Mouse (Mus musculus) G1E (cell line): ENCODE results near the gene Lrrc59. TPM values are rescaled to one million over a fixed set of nuclear protein-coding genes. Genes with fewer than 3 reads are reported as not detected.

ENCODE experiments used
- ATAC-seq: 2 replicates; pipeline ENCODE4 v1.8.0; 2016; ENCODE audit warnings: mild to moderate bottlenecking; ENCODE audit not compliant: insufficient number of reproducible peaks, poor library complexity, low FRiP score, severe bottlenecking; ENCODE audit errors: extremely low read depth
- DNase-seq: peaks from one replicate; pipeline ENCODE4 v3.0.0; 2012; ENCODE audit warnings: low spot score
- H3K27me3 ChIP-seq: 2 replicates; pipeline ENCODE4 v1.6.1; 2012; ENCODE audit warnings: mild to moderate bottlenecking, low read length, inconsistent platforms; ENCODE audit not compliant: insufficient read depth
- H3K36me3 ChIP-seq: replicated peaks from 2 replicates; pipeline ENCODE3; 2012; ENCODE audit warnings: mild to moderate bottlenecking, inconsistent platforms
- H3K4me1 ChIP-seq: 2 replicates; pipeline ENCODE4 v1.6.1; 2012; ENCODE audit warnings: low read depth, low read length, inconsistent platforms, mixed read lengths; ENCODE audit not compliant: insufficient read depth
- H3K4me3 ChIP-seq: 2 replicates; pipeline ENCODE4 v1.5.1; 2012; ENCODE audit warnings: low read depth, mild to moderate bottlenecking, inconsistent platforms, low read length, moderate library complexity, mixed read lengths
- H3K9me3 ChIP-seq: replicated peaks from 2 replicates; pipeline ENCODE4 v1.6.1; 2012; ENCODE audit warnings: inconsistent platforms
- CTCF ChIP-seq: IDR thresholded peaks from 2 replicates; pipeline ENCODE4 v1.5.1; 2012; ENCODE audit warnings: low read depth, low read length, inconsistent platforms, mixed read lengths
- GATA1 ChIP-seq: IDR thresholded peaks from 2 replicates; pipeline ENCODE4 v1.6.1; 2012; ENCODE audit warnings: borderline replicate concordance, low read length, inconsistent platforms, mixed read lengths
- GATA2 ChIP-seq: IDR thresholded peaks from 2 replicates; pipeline ENCODE4 v1.6.1; 2012; ENCODE audit warnings: low read depth, low read length, inconsistent platforms, borderline replicate concordance
- POLR2AphosphoS5 ChIP-seq: IDR thresholded peaks from 2 replicates; pipeline ENCODE4 v1.6.1; 2012; ENCODE audit warnings: low read depth, low read length, inconsistent platforms; ENCODE audit not compliant: insufficient replicate concordance
- TAL1 ChIP-seq: conservative IDR thresholded peaks from 2 replicates; pipeline ENCODE4 v1.6.1; 2012; ENCODE audit warnings: low read depth, low read length, inconsistent platforms, mixed read lengths
- polyA plus RNA-seq: library from polyadenylated mRNA; stranded (reverse); fragments of >175 nt; gene quantifications from 2 replicates; pipeline ENCODE4 v1.2.3, GENCODE M21; 2012
- total RNA-seq, 2 experiments: library from RNA; stranded (forward) in 1 of 2; stranded (reverse) in 1 of 2; fragments of 200-1000 nt in 1 of 2; fragments of >200 nt in 1 of 2; fragmentation: Nextera tagmentation in 1 of 2; gene quantifications; 2 replicates each; pipeline ENCODE4 v1.2.3; 2014 to 2017

Lrrc59 gene
- total and polyA plus RNA-seq, 3 experiments: 107 to 146 (median 117) TPM

DNA sequence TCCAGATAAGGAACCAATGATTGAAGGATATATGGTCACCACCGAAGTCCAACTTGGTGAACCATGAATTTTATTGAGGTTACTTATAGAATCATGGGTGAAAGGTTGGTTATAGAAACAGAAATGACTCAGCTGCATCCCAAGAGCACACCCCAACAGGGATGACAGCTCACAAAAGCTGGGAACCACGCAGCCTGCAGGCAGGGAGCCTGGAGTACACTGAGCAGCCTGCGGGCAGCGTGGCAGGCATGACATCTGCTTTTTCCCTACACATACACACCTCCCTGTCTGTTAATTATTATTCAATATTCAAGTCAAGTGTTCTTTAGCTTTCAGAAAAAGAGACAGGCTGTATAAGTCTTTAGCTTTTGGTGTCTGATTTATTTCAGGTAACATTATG is 15.0 kb upstream of the Lrrc59 start:
- Histone ChIP-seq H3K4me3 (no peak overlapping the region), H3K36me3 (no peaks in the 10 kb centered on the region), H3K4me1 (no peaks in the 10 kb centered on the region), H3K9me3 (no peaks in the 10 kb centered on the region), H3K27me3 (peaks cover 22% of the 10 kb centered on the region)
- DNase-seq (no peak), ATAC-seq (no peak)
- no peak for TF ChIP-seq TAL1
- no peak for TF ChIP-seq POLR2AphosphoS5
- no peak for TF ChIP-seq GATA1
- TF ChIP-seq CTCF: no peak
- no peak for TF ChIP-seq GATA2

DNA sequence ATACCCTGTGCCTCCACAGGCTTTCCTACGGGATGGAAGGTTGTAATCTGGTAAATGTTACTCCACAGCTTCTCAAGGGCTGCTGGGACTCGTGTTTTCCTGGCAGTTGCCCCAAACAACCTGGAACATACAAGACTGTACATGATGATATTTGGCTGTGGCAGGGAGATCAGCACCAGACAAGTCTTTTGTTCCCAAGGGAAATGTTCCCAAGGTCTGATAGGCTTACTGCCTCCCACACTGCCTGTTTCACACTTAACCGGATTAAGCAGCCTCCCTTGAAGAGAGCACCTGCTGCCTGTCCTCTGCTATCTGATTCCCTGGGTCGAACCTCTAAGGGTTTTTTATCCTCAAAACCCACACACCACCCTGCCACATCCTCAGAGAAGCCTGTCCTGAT is 14.1 kb upstream of the Lrrc59 start:
- Histone ChIP-seq H3K27me3 (peaks cover 22% of the 10 kb centered on the region), H3K4me3 (no peak overlapping the region), H3K9me3 (no peaks in the 10 kb centered on the region)

DNA sequence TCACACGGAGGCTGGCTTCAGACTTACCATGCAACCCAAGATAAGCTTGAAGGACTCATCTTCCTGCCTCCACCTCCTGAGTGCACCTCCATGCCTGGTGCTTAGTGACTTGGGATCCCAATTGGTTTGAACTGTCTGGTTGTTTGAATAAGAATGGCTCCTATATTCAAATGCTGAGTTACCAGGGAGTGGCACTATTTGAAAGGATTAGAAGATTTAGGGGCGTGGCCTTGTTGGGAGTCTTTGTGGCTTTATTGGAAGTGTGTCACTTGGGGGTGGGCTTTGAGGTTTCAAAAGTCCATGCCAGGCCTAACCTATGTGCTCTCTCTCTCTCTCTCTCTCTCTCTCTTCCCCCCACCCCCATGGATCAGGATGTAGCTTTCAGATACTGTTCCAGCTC is 11.9 kb upstream of the Lrrc59 start:
- Histone ChIP-seq H3K27me3 (peaks cover 22% of the 10 kb centered on the region), H3K36me3 (no peaks in the 10 kb centered on the region), H3K9me3 (no peaks in the 10 kb centered on the region), H3K4me1 (peaks cover 6% of the 10 kb centered on the region), H3K4me3 (no peak overlapping the region)
- no peak for DNase-seq
- TF ChIP-seq GATA2: no peak
- no peak for TF ChIP-seq CTCF
- TF ChIP-seq POLR2AphosphoS5: no peak
- TF ChIP-seq GATA1: no peak
- no peak for ATAC-seq

More for the DNA sequence above, 14.1 kb upstream of the Lrrc59 start:
- no peak for ATAC-seq
- no peaks in the 10 kb centered on the region for H3K36me3 ChIP-seq
- H3K4me1 ChIP-seq: no peaks in the 10 kb centered on the region
- no peak for DNase-seq
- TF ChIP-seq POLR2AphosphoS5 (no peak), GATA1 (no peak), CTCF (no peak), GATA2 (no peak), TAL1 (no peak)

DNA sequence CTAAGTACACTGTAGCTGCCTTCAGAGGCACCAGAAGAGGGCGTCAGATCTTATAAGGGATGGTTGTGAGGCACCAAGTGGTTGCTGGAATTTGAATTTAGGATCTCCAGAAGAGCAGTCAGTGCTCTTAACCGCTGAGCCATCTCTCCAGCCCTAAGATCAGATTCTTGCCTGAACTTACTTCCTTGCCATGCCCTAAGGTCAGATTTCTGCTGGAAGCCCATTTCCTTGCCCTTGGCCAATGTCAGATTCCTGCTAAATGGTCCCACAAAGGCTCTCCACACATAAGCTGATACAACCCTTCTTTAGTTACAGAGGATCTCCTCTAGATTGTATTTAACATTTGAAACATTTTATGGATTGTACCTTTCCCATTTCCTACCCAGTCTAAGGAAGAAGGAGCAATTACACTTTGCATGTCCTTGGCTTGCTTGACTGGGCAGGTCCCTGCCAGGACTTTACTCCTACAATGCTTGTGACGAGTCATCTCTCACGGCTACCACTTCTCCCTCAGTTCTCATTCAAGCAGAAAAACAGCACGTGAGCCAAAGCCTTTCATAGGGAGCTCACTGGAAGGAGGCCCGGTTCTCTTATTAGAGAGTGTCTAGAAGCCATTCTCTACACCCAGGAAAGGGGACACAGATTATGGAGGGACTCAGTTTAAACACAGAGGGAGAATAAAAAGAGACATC is 8.7 kb upstream of the Lrrc59 start:
- TF ChIP-seq TAL1: no peak
- no peak for TF ChIP-seq GATA1
- DNase-seq: no peak
- Histone ChIP-seq H3K9me3 (no peaks in the 10 kb centered on the region), H3K4me1 (peaks cover 6% of the 10 kb centered on the region), H3K4me3 (no peak overlapping the region), H3K27me3 (peaks cover 5% of the 10 kb centered on the region), H3K36me3 (no peaks in the 10 kb centered on the region)
- ATAC-seq: no peak

DNA sequence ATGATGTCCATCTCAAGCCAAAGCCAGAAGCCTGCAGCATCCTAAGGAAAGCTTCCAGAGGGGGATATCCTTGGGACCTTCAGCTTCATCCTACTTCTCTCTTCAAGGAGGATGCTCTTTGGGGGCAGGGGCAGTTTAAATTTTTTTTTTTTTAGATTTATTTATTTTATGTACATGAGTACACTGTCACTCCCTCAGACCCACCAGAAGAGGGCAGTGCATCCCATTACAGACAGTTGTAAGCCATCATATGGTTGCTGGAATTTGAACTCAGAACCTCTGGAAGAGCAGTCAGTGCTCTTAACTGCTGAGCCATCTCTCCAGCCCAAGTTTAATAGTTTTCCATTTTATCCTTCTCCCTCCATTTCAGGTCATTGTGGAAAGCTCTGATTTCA is 8.1 kb upstream of the Lrrc59 start:
- DNase-seq (no peak), ATAC-seq (no peak)
- Histone ChIP-seq H3K36me3 (no peaks in the 10 kb centered on the region), H3K4me3 (no peak overlapping the region), H3K27me3 (peaks cover 4% of the 10 kb centered on the region; the same call in 1 of the 2 replicates), H3K4me1 (peaks cover 6% of the 10 kb centered on the region), H3K9me3 (no peaks in the 10 kb centered on the region)
- TF ChIP-seq CTCF (no peak), POLR2AphosphoS5 (no peak), TAL1 (no peak), GATA2 (no peak), GATA1 (no peak)

- H3K4me3 ChIP-seq: no peak overlapping the region
- TF ChIP-seq CTCF (no peak), TAL1 (no peak), POLR2AphosphoS5 (no peak), GATA1 (no peak), GATA2 (no peak)
- peaks cover 4% of the 10 kb centered on the region; the same call in 1 of the 2 replicates for H3K27me3 ChIP-seq
- peaks cover 6% of the 10 kb centered on the region for H3K4me1 ChIP-seq
- H3K9me3 ChIP-seq: no peaks in the 10 kb centered on the region
- no peak for DNase-seq
- H3K36me3 ChIP-seq: no peaks in the 10 kb centered on the region
- ATAC-seq: no peak
Observed at GRCm38 (mm10) chr11:94622162-94622561, 7.4 kb upstream of the Lrrc59 start.
